Mouse (Mus musculus) heart, adult 9 months (tissue): ENCODE measurements at regions not wholly inside any gene's neighbourhood (a gene's known extent, or its start where the extent isn't known, plus 50 kb on each side); places are given as distances from the start of the nearest gene placed in this dataset.
A peak's percentile ranks its signal among the peaks of the same experiment; 100 is the strongest.

ENCODE experiments used
- DNase-seq, 2 experiments: peaks; one replicate each; pipeline ENCODE4 v3.0.0; 2022; ENCODE audit warnings: low spot score in 2 of 2

- DNase-seq, result no peak
These were observed 148.5 kb upstream of the Cops8 start for GRCm38 (mm10) chr1:90454263-90454662.

GRCm38 (mm10) chr1:90457396-90457795, 145.4 kb upstream of the Cops8 start:
- DNase-seq, result no peak

- DNase-seq, result no peak
These were observed 144.6 kb upstream of the Cops8 start for GRCm38 (mm10) chr1:90458176-90458575.

GRCm38 (mm10) chr1:90461699-90462098, 141.1 kb upstream of the Cops8 start:
- DNase-seq, result no peak

GRCm38 (mm10) chr1:90463302-90463701, 139.5 kb upstream of the Cops8 start:
- no peak for DNase-seq

GRCm38 (mm10) chr1:90467646-90468045, 135.1 kb upstream of the Cops8 start:
- DNase-seq, result no peak

GRCm38 (mm10) chr1:90470996-90471395, 131.8 kb upstream of the Cops8 start:
- DNase-seq, result no peak

- no peak for DNase-seq
These were observed 131.0 kb upstream of the Cops8 start for GRCm38 (mm10) chr1:90471806-90472205.

- DNase-seq, result no peak
These were observed 127.5 kb upstream of the Cops8 start for GRCm38 (mm10) chr1:90475060-90475813.

GRCm38 (mm10) chr1:90476556-90477243, 126.1 kb upstream of the Cops8 start:
- DNase-seq, result no peak

GRCm38 (mm10) chr1:90478839-90479238, 123.9 kb upstream of the Cops8 start:
- no peak for DNase-seq

GRCm38 (mm10) chr1:90481247-90481646, 121.5 kb upstream of the Cops8 start:
- no peak for DNase-seq

GRCm38 (mm10) chr1:90481708-90482107, 121.1 kb upstream of the Cops8 start:
- no peak for DNase-seq

- DNase-seq, result no peak
These were observed 116.4 kb upstream of the Cops8 start for GRCm38 (mm10) chr1:90486349-90486839.

- DNase-seq, result no peak
These were observed 114.9 kb upstream of the Cops8 start for GRCm38 (mm10) chr1:90487886-90488285.

- no peak for DNase-seq
These were observed 113.8 kb upstream of the Cops8 start for GRCm38 (mm10) chr1:90488991-90489390.

- DNase-seq, result peak; percentile 71 to 85
These were observed 112.4 kb upstream of the Cops8 start for GRCm38 (mm10) chr1:90490335-90490734.

- DNase-seq, result peak; percentile 39 to 65
These were observed 109.3 kb upstream of the Cops8 start for GRCm38 (mm10) chr1:90493481-90493880.

- peak in 1 of 2 experiments; percentile 45 for DNase-seq
These were observed 107.6 kb upstream of the Cops8 start for GRCm38 (mm10) chr1:90495174-90495573.

- DNase-seq, result peak; percentile 94 to 95
These were observed 105.2 kb upstream of the Cops8 start for GRCm38 (mm10) chr1:90497568-90497967.

GRCm38 (mm10) chr1:90501373-90501772, 101.4 kb upstream of the Cops8 start:
- DNase-seq, result peak; percentile 71 to 73

GRCm38 (mm10) chr1:90502371-90502770, 100.4 kb upstream of the Cops8 start:
- no peak for DNase-seq
